Mouse (Mus musculus): ENCODE data around the gene Crtac1. TPM values are rescaled to one million over a fixed set of nuclear protein-coding genes. Genes with fewer than 3 reads are reported as not detected.

The Crtac1 gene
- under 1 TPM in 1 of 2 experiments, not detected in 1; 0.60 TPM for polyA plus RNA-seq (2017; shearing (Covaris generic))

DNA sequence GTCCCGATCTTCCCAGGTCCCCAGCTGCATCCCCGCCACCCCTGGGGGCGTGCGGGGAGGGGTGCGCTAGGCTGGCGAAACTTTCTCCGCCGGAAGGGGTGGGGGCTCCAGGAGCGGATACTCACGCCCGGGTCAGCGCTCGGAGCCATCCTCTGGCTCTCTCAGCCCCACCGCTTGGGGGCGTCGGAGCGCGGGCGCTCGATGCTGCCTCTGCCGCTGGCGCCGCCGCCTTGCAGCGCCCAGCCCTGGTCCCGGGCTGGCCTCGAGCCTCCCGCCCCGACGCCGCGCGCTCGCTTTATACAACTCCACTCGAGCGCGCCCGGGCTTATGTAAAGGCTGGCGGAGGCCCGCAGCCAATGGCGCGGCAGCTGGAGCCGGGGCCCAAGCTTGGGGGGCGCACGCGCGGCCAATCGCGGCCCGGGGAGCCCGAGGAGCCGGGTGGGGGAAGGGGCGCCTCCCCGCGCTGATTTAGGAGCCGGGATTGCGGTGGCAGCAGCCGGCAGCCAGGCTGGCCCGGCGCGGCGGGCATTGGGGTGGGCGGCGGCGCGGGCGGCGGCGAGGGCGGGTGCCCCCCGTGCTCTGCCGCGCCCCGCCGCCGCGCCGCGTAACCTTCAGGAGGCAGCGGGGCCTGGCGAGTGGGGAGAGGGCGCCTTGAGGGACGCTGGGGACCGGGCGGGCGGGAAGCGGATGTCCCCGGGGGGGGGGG is at the start of gene Crtac1:
Crtac1 (minus strand) TSS at position 299 of the 706 bp plus-strand sequence.

DNA sequence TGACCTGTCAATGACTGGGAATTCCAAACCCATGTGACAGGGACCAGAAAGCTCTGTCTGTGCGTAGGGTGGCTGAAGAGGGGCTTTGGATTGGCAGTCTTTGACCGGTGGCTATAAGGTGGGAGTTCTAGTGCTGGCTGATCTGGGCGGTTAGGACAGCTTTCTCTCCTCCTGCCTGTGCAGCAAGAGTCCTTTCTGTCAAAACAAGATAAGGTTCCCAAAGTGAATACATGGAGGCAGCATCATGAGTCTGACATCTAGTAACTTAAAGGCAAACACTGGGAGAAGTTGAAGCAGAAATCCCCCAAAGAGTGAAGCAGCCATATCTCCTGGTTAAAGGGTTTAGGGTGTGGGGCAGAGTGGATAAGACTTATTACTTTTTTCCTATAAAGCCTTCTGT is 184.1 kb downstream of the Crtac1 start, which contains the start of gene Golga7b:
Golga7b (plus strand) TSS at position 56 of the 400 bp plus-strand sequence.

Other genes with a start within 250 kb of the Crtac1 start
- gene Sfrp5, start 229.5 kb downstream of the Crtac1 start, polyA plus RNA-seq (2017; shearing (Covaris generic)), result under 1 TPM in 1 of 2 experiments, not detected in 1; 0.15 TPM
- under 1 TPM; 0.05 to 0.23 TPM for gene Golga7b, start 184.2 kb downstream of the Crtac1 start, polyA plus RNA-seq (2017; shearing (Covaris generic))
- gene R3hcc1l, start 87.0 kb upstream of the Crtac1 start, polyA plus RNA-seq (2017; shearing (Covaris generic)), result 10 to 100 TPM; 51.5 to 52.8 TPM
- under 1 TPM; 0.30 to 0.42 TPM for gene Loxl4, start 181.0 kb upstream of the Crtac1 start, polyA plus RNA-seq (2017; shearing (Covaris generic))